Mouse (Mus musculus): Measurements from ENCODE around the gene Rsph10b.

The Rsph10b gene

GRCm38 (mm10) chr5:143933875-143934274, 1.0 kb downstream of the Rsph10b start:
- in situ Hi-C loops (cut with MboI; ENCODE audit: unreplicated experiment in 2 of 2): no loop called here

- in situ Hi-C loops (cut with MboI; ENCODE audit: unreplicated experiment in 2 of 2): no loop called here
Measured at GRCm38 (mm10) chr5:143936156-143936555, 3.3 kb downstream of the Rsph10b start.

GRCm38 (mm10) chr5:143941588-143941987, 8.8 kb downstream of the Rsph10b start:
- in situ Hi-C loops (cut with MboI; ENCODE audit: unreplicated experiment in 2 of 2): no loop called here

GRCm38 (mm10) chr5:143943231-143944125, 10.6 kb downstream of the Rsph10b start:
- in situ Hi-C loops (cut with MboI; ENCODE audit: unreplicated experiment in 2 of 2): no loop called here

- in situ Hi-C loops (cut with MboI; ENCODE audit: unreplicated experiment in 2 of 2): no loop called here
Measured at GRCm38 (mm10) chr5:143948361-143948760, 15.5 kb downstream of the Rsph10b start.

- in situ Hi-C loops (cut with MboI; ENCODE audit: unreplicated experiment in 2 of 2): no loop called here
Measured at GRCm38 (mm10) chr5:143950016-143950415, 17.2 kb downstream of the Rsph10b start.

- in situ Hi-C loops (cut with MboI; ENCODE audit: unreplicated experiment in 2 of 2): no loop called here
Measured at GRCm38 (mm10) chr5:143957101-143957500, 24.3 kb downstream of the Rsph10b start.

- in situ Hi-C loops (cut with MboI; ENCODE audit: unreplicated experiment in 2 of 2): no loop called here
Measured at GRCm38 (mm10) chr5:143959551-143959950, 26.7 kb downstream of the Rsph10b start.

- in situ Hi-C loops (cut with MboI; ENCODE audit: unreplicated experiment in 2 of 2): loop anchor here in 1 of 2 experiments (5.0 kb wide), 1 partner anchor 529 kb away; no protein-coding TSS in a partner anchor
Measured at GRCm38 (mm10) chr5:143961176-143961575, 28.3 kb downstream of the Rsph10b start.

- in situ Hi-C loops (cut with MboI; ENCODE audit: unreplicated experiment in 2 of 2): no loop called here
Measured at GRCm38 (mm10) chr5:143965586-143966345, 32.9 kb downstream of the Rsph10b start.

- in situ Hi-C loops (cut with MboI; ENCODE audit: unreplicated experiment in 2 of 2): no loop called here
Measured at GRCm38 (mm10) chr5:143966671-143967070, 33.8 kb downstream of the Rsph10b start.

GRCm38 (mm10) chr5:143972628-143973027, 39.8 kb downstream of the Rsph10b start:
- in situ Hi-C loops (cut with MboI; ENCODE audit: unreplicated experiment in 2 of 2): loop anchor here in 1 of 2 experiments (10.0 kb wide), 1 partner anchor 398 kb away; no protein-coding TSS in a partner anchor

- in situ Hi-C loops (cut with MboI; ENCODE audit: unreplicated experiment in 2 of 2): loop anchor here (5.0 to 10.0 kb wide), 3 partner anchors 400 to 538 kb away; no protein-coding TSS in a partner anchor
Measured at GRCm38 (mm10) chr5:143974931-143975630, 42.2 kb downstream of the Rsph10b start.

GRCm38 (mm10) chr5:143975631-143975933, 42.7 kb downstream of the Rsph10b start:
- in situ Hi-C loops (cut with MboI; ENCODE audit: unreplicated experiment in 2 of 2): loop anchor here (5.0 to 10.0 kb wide), 3 partner anchors 401 to 538 kb away; no protein-coding TSS in a partner anchor

GRCm38 (mm10) chr5:143976232-143976631, 43.4 kb downstream of the Rsph10b start:
- in situ Hi-C loops (cut with MboI; ENCODE audit: unreplicated experiment in 2 of 2): loop anchor here (5.0 to 10.0 kb wide), 3 partner anchors 401 to 539 kb away; no protein-coding TSS in a partner anchor

GRCm38 (mm10) chr5:143976726-143977431, 44.0 kb downstream of the Rsph10b start:
- in situ Hi-C loops (cut with MboI; ENCODE audit: unreplicated experiment in 2 of 2): loop anchor here (5.0 to 10.0 kb wide), 3 partner anchors 402 to 540 kb away; no protein-coding TSS in a partner anchor

GRCm38 (mm10) chr5:143980858-143981257, 48.0 kb downstream of the Rsph10b start:
- in situ Hi-C loops (cut with MboI; ENCODE audit: unreplicated experiment in 2 of 2): no loop called here

- in situ Hi-C loops (cut with MboI; ENCODE audit: unreplicated experiment in 2 of 2): no loop called here
Measured at GRCm38 (mm10) chr5:143982361-143982760, 49.5 kb downstream of the Rsph10b start.

- in situ Hi-C loops (cut with MboI; ENCODE audit: unreplicated experiment in 2 of 2): no loop called here
Measured at GRCm38 (mm10) chr5:143985381-143985780, 52.5 kb downstream of the Rsph10b start.

- in situ Hi-C loops (cut with MboI; ENCODE audit: unreplicated experiment in 2 of 2): no loop called here
Measured at GRCm38 (mm10) chr5:143987596-143987995, 54.8 kb downstream of the Rsph10b start.

Measured in v-Abl transformed pro-B cells (cell line).